Mouse (Mus musculus): ENCODE results near the gene Zfp831.

GRCm38 (mm10) chr2:174753197-174753596 is 109.9 kb downstream of the Zfp831 start:
- TF ChIP-seq GATA1 (IDR thresholded peaks at IDR 0.05; ENCODE audit: borderline replicate concordance, low read length) (no peak), FLI1 (IDR thresholded peaks at IDR 0.05; ENCODE audit: low read length) (no peak)
